Mouse (Mus musculus): ENCODE measurements around the gene Sparcl1.

DNA sequence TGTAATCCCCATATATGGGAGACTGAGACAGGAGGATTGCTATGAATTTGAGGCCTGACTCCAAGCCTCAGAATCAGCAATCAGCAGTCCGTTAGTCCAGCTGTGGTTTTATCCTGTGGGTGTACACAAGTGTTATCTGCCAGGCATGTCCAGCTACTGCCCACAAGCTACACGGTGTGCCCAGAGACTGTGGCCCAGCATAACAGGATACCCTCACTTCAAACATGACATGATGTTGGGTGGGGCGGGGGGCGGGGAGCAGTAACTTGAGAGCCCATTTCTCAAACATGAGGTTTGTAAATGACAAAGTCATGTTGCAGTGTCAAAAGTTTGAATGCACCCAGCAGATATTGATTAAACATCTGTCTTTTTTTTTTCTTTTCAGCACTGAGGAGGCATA is 57.7 kb downstream of the Sparcl1 start:
- TF ChIP-seq CTCF (IDR thresholded peaks at IDR 0.05; ENCODE audit: low read depth), result no peak
- TF ChIP-seq EP300 (optimal IDR thresholded peaks at IDR 0.05), result no peak
